In the genomic region with DNA sequence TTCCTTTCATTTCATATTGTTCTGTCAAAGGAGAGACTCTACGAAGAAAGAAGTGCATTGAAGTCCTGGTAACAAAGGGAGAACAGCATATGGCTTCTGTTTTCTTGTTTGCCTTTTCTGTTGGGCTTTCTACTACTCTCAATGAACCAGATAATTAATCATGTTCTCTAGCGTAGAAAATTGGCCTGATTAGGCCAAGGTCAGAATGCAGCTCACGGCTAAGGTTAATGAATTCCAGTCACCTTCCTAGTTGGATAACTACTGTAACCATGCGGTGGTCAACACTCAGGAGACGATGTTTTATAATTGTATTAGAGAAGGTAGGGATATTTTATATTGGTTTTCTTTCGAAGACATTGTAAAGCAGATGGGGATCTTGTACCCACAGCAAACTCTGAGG, we compare ENCODE assay signal across 20 mouse cellular contexts.
DNase-seq lines count a peak whose midpoint lies in the region; ATAC-seq and TF ChIP-seq lines count a peak whose summit lies in the region.
"Had no signal": no experiment of that assay in that cellular context is flagged by ENCODE, and none has a peak within 500 bp of the region (broad histone marks: within the 10 kb centered on the region; RNA-seq: fewer than 3 reads in every experiment).

No protein-coding gene starts in this region.

- WGBS in hindbrain, postnatal 0 days: 36% methylated on average over 6 of the region's 6 CpGs
- 32% methylated on average over 6 of the region's 6 CpGs for WGBS in hindbrain, embryonic 13.5 days
- 71% methylated on average over 6 of the region's 6 CpGs for WGBS in midbrain, postnatal 0 days
- WGBS in midbrain, embryonic 10.5 days: 77% methylated on average over 6 of the region's 6 CpGs

- no peak overlapping the region for H3K27ac ChIP-seq in hindbrain, postnatal 0 days
- no peak overlapping the region for H3K27ac ChIP-seq in hindbrain, embryonic 13.5 days
- no peak overlapping the region for H3K27ac ChIP-seq in midbrain, postnatal 0 days (ENCODE audit: low read depth, low read length)
- no peak overlapping the region for H3K27ac ChIP-seq in midbrain, embryonic 10.5 days (replicated peaks)
- H3K27ac ChIP-seq: embryonic facial prominence, embryonic 13.5 days; forebrain, embryonic 12.5 days; heart, embryonic 10.5 days had no signal

- TF ChIP-seq CTCF in hindbrain, postnatal 0 days (IDR thresholded peaks at IDR 0.05; ENCODE audit: low read depth): no peak
- no peak for TF ChIP-seq CTCF in midbrain, postnatal 0 days (IDR thresholded peaks at IDR 0.05)

- no peaks in the 10 kb centered on the region for H3K9me3 ChIP-seq in hindbrain, postnatal 0 days (ENCODE audit: low read length)
- H3K9me3 ChIP-seq in hindbrain, embryonic 13.5 days: no peaks in the 10 kb centered on the region
- no peaks in the 10 kb centered on the region for H3K9me3 ChIP-seq in midbrain, postnatal 0 days (ENCODE audit: low read length)
- no peaks in the 10 kb centered on the region for H3K9me3 ChIP-seq in midbrain, embryonic 10.5 days (replicated peaks)
- H3K9me3 ChIP-seq: embryonic facial prominence, embryonic 13.5 days; forebrain, embryonic 12.5 days; heart, embryonic 10.5 days had no signal

- no peak overlapping the region for H3K9ac ChIP-seq in hindbrain, postnatal 0 days (replicated peaks; ENCODE audit: low read length)
- H3K9ac ChIP-seq in hindbrain, embryonic 13.5 days: no peak overlapping the region
- no peak overlapping the region for H3K9ac ChIP-seq in midbrain, postnatal 0 days (replicated peaks; ENCODE audit: low read length, poor library complexity, severe bottlenecking)
- H3K9ac ChIP-seq: embryonic facial prominence, embryonic 13.5 days; forebrain, embryonic 12.5 days had no signal

- peak; percentile 7 for DNase-seq in embryo, embryonic 10 days (ENCODE audit: low spot score)
- DNase-seq in embryo, embryonic 9.5 days (ENCODE audit: extremely low spot score): no peak
- DNase-seq in hindbrain, postnatal 0 days (ENCODE audit: low spot score): peak; percentile 25
- peak; percentile 36 for DNase-seq in midbrain, postnatal 0 days (ENCODE audit: low spot score)
- no peak for DNase-seq in midbrain, embryonic 10.5 days (ENCODE audit: low spot score)
- DNase-seq in right cerebral cortex, postnatal 25 days: no peak
- DNase-seq: adrenal gland, postnatal 10 days; cerebellum, adult 11 months; cerebellum, adult 8-10 months; gastrocnemius, postnatal 10 days; heart, adult 18-20 months; heart, postnatal 10 days; heart, postnatal 4 days had no signal

- H3K4me2 ChIP-seq in hindbrain, postnatal 0 days (ENCODE audit: low read depth, low read length): no peak overlapping the region
- H3K4me2 ChIP-seq in hindbrain, embryonic 13.5 days: no peak overlapping the region
- no peak overlapping the region for H3K4me2 ChIP-seq in midbrain, postnatal 0 days (ENCODE audit: low read depth, low read length, poor library complexity, severe bottlenecking)
- H3K4me2 ChIP-seq: embryonic facial prominence, embryonic 13.5 days; forebrain, embryonic 12.5 days had no signal

- no peaks in the 10 kb centered on the region for H3K4me1 ChIP-seq in hindbrain, postnatal 0 days (ENCODE audit: insufficient read depth, low read length)
- H3K4me1 ChIP-seq in hindbrain, embryonic 13.5 days (replicated peaks): no peaks in the 10 kb centered on the region
- H3K4me1 ChIP-seq in midbrain, postnatal 0 days (ENCODE audit: insufficient read depth, low read length): no peaks in the 10 kb centered on the region
- no peaks in the 10 kb centered on the region for H3K4me1 ChIP-seq in midbrain, embryonic 10.5 days
- H3K4me1 ChIP-seq: embryonic facial prominence, embryonic 13.5 days; forebrain, embryonic 12.5 days; heart, embryonic 10.5 days had no signal

- H3K4me3 ChIP-seq in hindbrain, postnatal 0 days (ENCODE audit: low read length): no peak overlapping the region
- no peak overlapping the region for H3K4me3 ChIP-seq in hindbrain, embryonic 13.5 days
- no peak overlapping the region for H3K4me3 ChIP-seq in midbrain, postnatal 0 days (ENCODE audit: low read depth, low read length)
- no peak overlapping the region for H3K4me3 ChIP-seq in midbrain, embryonic 10.5 days
- H3K4me3 ChIP-seq: embryonic facial prominence, embryonic 13.5 days; forebrain, embryonic 12.5 days; heart, embryonic 10.5 days had no signal

- ATAC-seq in hindbrain, postnatal 0 days: no peak
- no peak for ATAC-seq in hindbrain, embryonic 13.5 days (ENCODE audit: low FRiP score)
- no peak for ATAC-seq in midbrain, postnatal 0 days (ENCODE audit: low FRiP score)
- ATAC-seq in megakaryocyte, adult 5-6 weeks (ENCODE audit: poor library complexity, severe bottlenecking): no peak
- ATAC-seq: intestine, embryonic 16.5 days had no signal

- H3K27me3 ChIP-seq in hindbrain, postnatal 0 days (ENCODE audit: insufficient read depth, low read length): no peaks in the 10 kb centered on the region
- H3K27me3 ChIP-seq in hindbrain, embryonic 13.5 days: no peaks in the 10 kb centered on the region
- no peaks in the 10 kb centered on the region for H3K27me3 ChIP-seq in midbrain, postnatal 0 days (ENCODE audit: insufficient read depth, low read length)
- no peaks in the 10 kb centered on the region for H3K27me3 ChIP-seq in midbrain, embryonic 10.5 days (ENCODE audit: low read depth, poor library complexity, severe bottlenecking)
- H3K27me3 ChIP-seq: CH12.LX; embryonic facial prominence, embryonic 13.5 days; forebrain, embryonic 12.5 days had no signal

- no peaks in the 10 kb centered on the region for H3K36me3 ChIP-seq in hindbrain, postnatal 0 days (ENCODE audit: insufficient read depth, low read length)
- no peaks in the 10 kb centered on the region for H3K36me3 ChIP-seq in hindbrain, embryonic 13.5 days
- no peaks in the 10 kb centered on the region for H3K36me3 ChIP-seq in midbrain, postnatal 0 days (ENCODE audit: insufficient read depth, low read length)
- no peaks in the 10 kb centered on the region for H3K36me3 ChIP-seq in midbrain, embryonic 10.5 days
- H3K36me3 ChIP-seq: embryonic facial prominence, embryonic 13.5 days; forebrain, embryonic 12.5 days; heart, embryonic 10.5 days had no signal

Comparison
In these comparisons a context has a peak if more than half of its experiments do, and no peak if none do; other contexts are left out.
1. DNase-seq: peak in embryo, embryonic 10 days (single experiment), hindbrain, postnatal 0 days (single experiment) and midbrain, postnatal 0 days (single experiment); none in embryo, embryonic 9.5 days (single experiment), midbrain, embryonic 10.5 days (single experiment) and right cerebral cortex, postnatal 25 days (single experiment).